Mouse (Mus musculus) cerebellum, adult 2 months (tissue): ENCODE measurements around the gene Plcb1.

Experiments used
- CTCF ChIP-seq: fragments of 200-500 bp; IDR thresholded peaks from 2 replicates; pipeline ENCODE4 v1.5.1; 2011; ENCODE audit warnings: low read depth, mild to moderate bottlenecking, control low read depth, low read length, moderate library complexity, borderline replicate concordance; ENCODE audit not compliant: insufficient read depth
- POLR2A ChIP-seq: fragments of 200-500 bp; IDR thresholded peaks from 2 replicates; pipeline ENCODE4 v1.6.1; 2011; ENCODE audit warnings: low read length, control low read depth, borderline replicate concordance; ENCODE audit not compliant: insufficient read depth

DNA sequence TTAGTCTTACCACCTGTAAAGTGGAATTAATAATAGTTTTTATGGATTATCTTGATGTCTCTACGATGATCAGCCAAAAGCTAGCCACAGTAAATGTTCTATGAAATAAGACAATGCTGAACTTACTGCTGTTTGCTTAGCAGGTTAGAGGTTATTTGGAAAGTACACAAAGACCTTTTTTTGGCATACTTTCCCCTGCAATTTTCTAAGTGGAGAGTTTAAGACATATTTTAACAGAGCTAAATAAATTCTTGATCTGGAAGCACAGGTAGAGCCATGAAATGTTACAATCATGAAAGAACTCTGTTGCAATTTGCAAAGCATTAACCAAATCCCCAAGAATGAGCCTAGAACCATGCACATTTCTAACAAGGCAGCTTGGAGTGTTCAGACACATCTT, 140.4 kb downstream of the Plcb1 start:
- TF ChIP-seq CTCF = no peak
- no peak for TF ChIP-seq POLR2A
